Mouse (Mus musculus): ENCODE data around the gene Snapc3. TPM values are rescaled to one million over a fixed set of nuclear protein-coding genes. Genes with fewer than 3 reads are reported as not detected.

Gene Snapc3
- polyA plus RNA-seq, 1 experiment from 2014 or later, result 99.8 TPM

DNA sequence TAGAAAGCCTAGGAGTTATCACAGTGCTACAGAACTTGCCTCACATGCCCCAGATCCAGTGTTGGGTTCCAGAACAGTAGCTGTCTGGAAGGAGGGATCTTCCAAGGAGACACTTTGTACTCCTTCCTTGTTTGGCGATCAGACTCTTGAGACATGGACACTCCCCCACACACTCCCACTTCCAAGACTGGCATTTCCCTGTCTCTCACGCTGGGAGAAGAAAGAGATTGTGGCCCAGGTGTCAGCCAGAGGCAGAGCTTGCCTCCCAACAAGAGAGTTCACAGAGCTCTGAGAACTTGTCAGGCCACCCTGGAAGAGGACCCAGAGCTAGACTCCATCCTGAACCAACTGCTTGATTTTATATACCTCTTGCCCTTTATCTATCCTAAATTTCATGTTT, 27.0 kb upstream of the Snapc3 start:
- no peak for ATAC-seq
- H3K27me3 ChIP-seq (replicated peaks; ENCODE audit: control insufficient read depth, insufficient read depth, low read length), result no peaks in the 10 kb centered on the region
- H3K4me3 ChIP-seq (replicated peaks; ENCODE audit: low read length), result no peak overlapping the region
- no peak overlapping the region for H3K9ac ChIP-seq (replicated peaks; ENCODE audit: low read depth, low read length)
- no peaks in the 10 kb centered on the region for H3K9me3 ChIP-seq (ENCODE audit: control insufficient read depth, low read length)
- H3K36me3 ChIP-seq (ENCODE audit: control insufficient read depth, insufficient read depth), result no peaks in the 10 kb centered on the region
- no peaks in the 10 kb centered on the region; the same call in 1 of the 2 replicates for H3K4me1 ChIP-seq (replicated peaks; ENCODE audit: control insufficient read depth, insufficient read depth, low read length)
- H3K4me2 ChIP-seq (ENCODE audit: low read length), result no peak overlapping the region
- 52% methylated on average over 2 of the region's 2 CpGs for WGBS
- no peak overlapping the region for H3K27ac ChIP-seq (ENCODE audit: low read length)

DNA sequence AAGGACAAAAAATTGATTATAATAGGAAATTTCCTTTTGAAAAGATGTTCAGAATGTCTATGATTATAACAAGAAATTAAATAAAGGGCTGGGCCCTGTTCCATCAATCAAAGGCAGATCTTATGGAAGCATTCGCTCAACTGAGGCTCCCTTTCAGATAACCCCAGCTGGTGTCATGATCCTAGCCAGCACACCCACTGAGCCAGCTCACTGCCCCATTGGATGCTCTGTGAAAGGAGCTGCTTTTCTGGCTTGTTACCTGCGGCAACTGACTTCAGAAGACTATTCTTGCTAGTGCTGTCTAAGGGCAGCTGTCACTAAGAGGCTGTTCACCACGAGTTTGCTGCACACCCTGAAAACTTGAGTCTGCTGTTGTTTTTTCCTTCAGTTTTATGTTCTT, 25.6 kb upstream of the Snapc3 start:
- WGBS, result 14% methylated on average over 3 of the region's 3 CpGs
- H3K4me3 ChIP-seq (replicated peaks; ENCODE audit: low read length), result no peak overlapping the region

DNA sequence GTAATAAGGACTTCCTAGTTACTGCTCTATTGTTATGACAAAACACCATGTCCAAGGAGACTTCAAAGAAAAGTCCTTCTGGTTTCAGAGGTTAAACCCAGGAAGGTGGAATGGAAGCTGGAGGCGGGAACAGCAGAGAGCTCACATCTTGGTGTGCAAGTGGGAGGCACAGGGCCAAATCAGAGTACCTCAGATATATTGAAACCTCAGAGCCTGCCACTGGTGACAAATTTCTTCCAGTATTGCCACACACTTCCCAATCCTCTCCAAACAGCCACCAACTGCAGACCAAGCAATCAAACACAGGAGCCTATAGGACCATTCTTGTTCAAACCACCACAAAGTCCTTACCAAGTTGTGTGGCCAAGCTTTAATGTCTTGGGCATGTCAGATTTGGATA, 23.8 kb upstream of the Snapc3 start:
- no peaks in the 10 kb centered on the region for H3K9me3 ChIP-seq (ENCODE audit: control insufficient read depth, low read length)
- no peaks in the 10 kb centered on the region for H3K27me3 ChIP-seq (replicated peaks; ENCODE audit: control insufficient read depth, insufficient read depth, low read length)
- no peak overlapping the region for H3K4me2 ChIP-seq (ENCODE audit: low read length)
- H3K27ac ChIP-seq (ENCODE audit: low read length), result no peak overlapping the region
- no peaks in the 10 kb centered on the region for H3K36me3 ChIP-seq (ENCODE audit: control insufficient read depth, insufficient read depth)
- no peak overlapping the region for H3K9ac ChIP-seq (replicated peaks; ENCODE audit: low read depth, low read length)
- no peak overlapping the region for H3K4me3 ChIP-seq (replicated peaks; ENCODE audit: low read length)
- WGBS, result 51% methylated on average over 1 of the region's 1 CpGs
- H3K4me1 ChIP-seq (replicated peaks; ENCODE audit: control insufficient read depth, insufficient read depth, low read length), result no peaks in the 10 kb centered on the region; the same call in 1 of the 2 replicates
- ATAC-seq, result no peak

More for the DNA sequence above, 25.6 kb upstream of the Snapc3 start:
- H3K27me3 ChIP-seq (replicated peaks; ENCODE audit: control insufficient read depth, insufficient read depth, low read length), result no peaks in the 10 kb centered on the region
- no peak overlapping the region for H3K4me2 ChIP-seq (ENCODE audit: low read length)
- no peak overlapping the region for H3K9ac ChIP-seq (replicated peaks; ENCODE audit: low read depth, low read length)
- no peaks in the 10 kb centered on the region; the same call in 1 of the 2 replicates for H3K4me1 ChIP-seq (replicated peaks; ENCODE audit: control insufficient read depth, insufficient read depth, low read length)
- H3K27ac ChIP-seq (ENCODE audit: low read length), result no peak overlapping the region
- H3K9me3 ChIP-seq (ENCODE audit: control insufficient read depth, low read length), result no peaks in the 10 kb centered on the region
- no peak for ATAC-seq
- H3K36me3 ChIP-seq (ENCODE audit: control insufficient read depth, insufficient read depth), result no peaks in the 10 kb centered on the region

DNA sequence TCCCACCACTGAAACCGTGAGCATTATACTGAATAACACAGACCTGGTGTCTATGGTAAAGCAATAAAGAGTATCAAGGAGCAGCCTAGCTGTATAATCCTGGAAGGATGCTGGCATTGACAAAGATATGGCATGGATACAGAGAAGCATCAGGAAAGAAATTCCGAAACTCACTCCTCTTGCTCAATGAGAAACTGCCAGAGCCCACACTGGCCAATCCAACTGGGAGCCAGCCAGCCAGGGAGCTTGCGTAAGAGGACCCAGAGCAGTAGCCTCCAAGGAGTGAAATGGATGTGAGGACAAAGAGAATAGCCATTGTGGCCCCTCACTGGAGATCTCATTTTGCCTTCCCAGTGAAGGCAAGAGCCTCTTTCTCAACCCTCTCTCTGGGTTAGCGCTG, 21.2 kb upstream of the Snapc3 start:
- no peak overlapping the region for H3K4me3 ChIP-seq (replicated peaks; ENCODE audit: low read length)
- no peaks in the 10 kb centered on the region; the same call in 1 of the 2 replicates for H3K4me1 ChIP-seq (replicated peaks; ENCODE audit: control insufficient read depth, insufficient read depth, low read length)
- H3K27me3 ChIP-seq (replicated peaks; ENCODE audit: control insufficient read depth, insufficient read depth, low read length), result no peaks in the 10 kb centered on the region
- no peaks in the 10 kb centered on the region for H3K36me3 ChIP-seq (ENCODE audit: control insufficient read depth, insufficient read depth)
- no peak for ATAC-seq
- WGBS, result 86% methylated on average over 4 of the region's 4 CpGs
- H3K9me3 ChIP-seq (ENCODE audit: control insufficient read depth, low read length), result no peaks in the 10 kb centered on the region
- H3K27ac ChIP-seq (ENCODE audit: low read length), result no peak overlapping the region
- H3K4me2 ChIP-seq (ENCODE audit: low read length), result no peak overlapping the region
- no peak overlapping the region for H3K9ac ChIP-seq (replicated peaks; ENCODE audit: low read depth, low read length)

DNA sequence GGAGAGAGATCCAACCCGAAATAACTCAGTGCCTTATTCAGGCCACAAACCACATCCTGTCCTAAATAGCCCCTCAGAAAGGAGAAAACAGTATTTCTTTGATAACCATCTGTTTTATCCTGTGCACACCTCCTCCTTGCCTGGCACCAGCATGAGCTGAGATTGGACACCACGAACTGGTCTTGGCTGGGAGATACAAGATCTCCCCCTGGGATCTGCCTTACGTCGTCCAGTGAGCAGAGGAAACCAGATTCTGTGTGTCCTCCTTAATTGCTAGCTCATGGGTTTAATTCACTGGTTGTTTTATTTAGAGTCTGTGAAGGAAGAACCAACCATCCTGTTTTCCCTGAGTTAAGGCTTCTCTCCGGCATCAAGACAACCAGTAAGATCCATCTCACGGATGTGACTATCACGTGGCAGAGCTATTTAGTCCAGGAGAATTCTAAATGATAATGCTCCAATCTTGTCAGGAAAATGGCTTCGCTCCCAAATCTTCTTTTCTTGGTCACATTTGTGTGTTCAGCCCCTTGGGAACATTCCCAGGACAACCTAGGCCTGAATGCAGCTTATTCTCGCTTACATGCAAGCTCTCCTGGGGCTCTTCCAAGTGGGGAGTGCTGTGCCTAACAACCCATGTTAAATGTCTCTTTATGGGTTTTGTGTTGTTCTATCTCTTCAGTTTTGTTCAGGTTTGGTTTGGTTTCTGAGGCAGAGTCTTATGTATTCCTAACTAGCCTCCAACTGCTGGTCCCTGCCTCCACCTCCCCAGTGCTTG, 20.3 kb upstream of the Snapc3 start:
- ATAC-seq, result no peak
- H3K4me2 ChIP-seq (ENCODE audit: low read length), result no peak overlapping the region
- 66% methylated on average over 9 of the region's 9 CpGs for WGBS
- H3K27ac ChIP-seq (ENCODE audit: low read length), result no peak overlapping the region
- H3K9ac ChIP-seq (replicated peaks; ENCODE audit: low read depth, low read length), result no peak overlapping the region
- H3K36me3 ChIP-seq (ENCODE audit: control insufficient read depth, insufficient read depth), result no peaks in the 10 kb centered on the region
- no peaks in the 10 kb centered on the region for H3K9me3 ChIP-seq (ENCODE audit: control insufficient read depth, low read length)
- H3K4me1 ChIP-seq (replicated peaks; ENCODE audit: control insufficient read depth, insufficient read depth, low read length), result no peaks in the 10 kb centered on the region
- H3K27me3 ChIP-seq (replicated peaks; ENCODE audit: control insufficient read depth, insufficient read depth, low read length), result no peaks in the 10 kb centered on the region
- no peak overlapping the region for H3K4me3 ChIP-seq (replicated peaks; ENCODE audit: low read length)

DNA sequence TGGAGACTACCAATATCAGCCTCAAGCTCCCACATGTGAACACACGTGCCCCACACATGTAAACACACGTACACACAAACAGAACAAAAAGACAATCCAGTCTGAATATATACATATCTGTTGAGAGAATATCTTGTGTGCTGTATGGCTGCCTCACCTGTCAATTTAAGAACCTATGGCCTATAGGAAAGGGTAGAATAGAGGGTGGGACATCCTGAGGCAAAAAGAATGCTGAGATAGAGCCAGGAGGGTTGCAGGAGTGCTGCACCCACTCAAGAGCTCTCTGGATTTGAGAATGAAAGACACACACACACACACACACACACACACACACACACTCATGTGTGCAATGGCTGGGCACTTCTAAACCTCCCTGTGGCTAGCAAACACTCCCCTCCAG, 19.0 kb upstream of the Snapc3 start:
- ATAC-seq, result no peak
- 87% methylated on average over 2 of the region's 2 CpGs for WGBS
- Histone ChIP-seq H3K36me3 (ENCODE audit: control insufficient read depth, insufficient read depth) (no peaks in the 10 kb centered on the region), H3K4me1 (replicated peaks; ENCODE audit: control insufficient read depth, insufficient read depth, low read length) (no peaks in the 10 kb centered on the region), H3K9ac (replicated peaks; ENCODE audit: low read depth, low read length) (no peak overlapping the region), H3K4me3 (replicated peaks; ENCODE audit: low read length) (no peak overlapping the region), H3K27ac (ENCODE audit: low read length) (no peak overlapping the region), H3K27me3 (replicated peaks; ENCODE audit: control insufficient read depth, insufficient read depth, low read length) (no peaks in the 10 kb centered on the region), H3K4me2 (ENCODE audit: low read length) (no peak overlapping the region), H3K9me3 (ENCODE audit: control insufficient read depth, low read length) (0 out of 2 replicates have a peak, but pooled peaks cover 6% of the 10 kb centered on the region)

DNA sequence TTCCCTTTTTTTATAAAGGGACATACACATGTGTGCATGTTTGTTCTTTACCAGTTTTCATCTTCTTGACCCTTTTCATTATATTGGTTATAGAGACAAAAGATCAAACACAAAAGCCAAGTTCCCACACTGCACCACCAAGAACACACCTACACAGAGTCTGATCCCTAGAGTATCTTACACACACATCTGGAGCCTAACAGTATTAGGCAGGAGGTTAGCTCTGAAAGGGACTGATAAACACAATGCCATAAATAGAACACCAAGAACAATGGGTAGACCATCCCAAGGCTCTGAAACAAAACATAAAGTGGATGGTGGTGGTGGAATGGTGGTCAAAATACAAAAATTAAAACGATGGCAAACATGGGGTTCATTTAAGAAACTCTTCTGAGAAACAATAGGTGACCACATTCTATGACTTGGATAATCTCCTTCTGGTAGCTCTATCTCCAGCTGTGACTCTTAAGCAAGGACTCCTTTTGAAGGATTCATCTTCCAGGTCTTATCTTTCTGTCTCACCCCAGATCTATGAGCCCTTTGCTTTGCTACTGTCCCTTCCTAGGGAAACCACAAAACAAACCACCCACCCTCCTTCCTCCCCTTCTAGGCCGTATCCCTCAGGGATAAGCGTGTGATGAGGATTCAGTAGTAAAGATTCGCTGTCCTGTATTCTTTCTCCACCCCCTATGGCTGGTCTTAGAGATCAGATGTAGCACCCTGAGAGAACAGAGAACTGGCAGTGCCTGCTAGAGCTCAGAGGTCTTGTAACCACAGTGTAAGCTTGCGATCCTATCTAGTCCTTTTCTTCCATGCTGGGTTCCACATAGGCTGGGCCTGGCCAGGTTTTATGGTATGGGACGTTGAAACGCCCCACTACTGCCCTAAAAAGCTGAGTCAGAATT, 16.6 kb upstream of the Snapc3 start:
- Histone ChIP-seq H3K27ac (ENCODE audit: low read length) (no peak overlapping the region), H3K4me3 (replicated peaks; ENCODE audit: low read length) (no peak overlapping the region), H3K27me3 (replicated peaks; ENCODE audit: control insufficient read depth, insufficient read depth, low read length) (no peaks in the 10 kb centered on the region), H3K9me3 (ENCODE audit: control insufficient read depth, low read length) (0 out of 2 replicates have a peak, but pooled peaks cover 7% of the 10 kb centered on the region), H3K9ac (replicated peaks; ENCODE audit: low read depth, low read length) (no peak overlapping the region), H3K4me2 (ENCODE audit: low read length) (no peak overlapping the region), H3K4me1 (replicated peaks; ENCODE audit: control insufficient read depth, insufficient read depth, low read length) (no peaks in the 10 kb centered on the region), H3K36me3 (ENCODE audit: control insufficient read depth, insufficient read depth) (no peaks in the 10 kb centered on the region)
- no peak for ATAC-seq
- WGBS, result 84% methylated on average over 7 of the region's 7 CpGs

DNA sequence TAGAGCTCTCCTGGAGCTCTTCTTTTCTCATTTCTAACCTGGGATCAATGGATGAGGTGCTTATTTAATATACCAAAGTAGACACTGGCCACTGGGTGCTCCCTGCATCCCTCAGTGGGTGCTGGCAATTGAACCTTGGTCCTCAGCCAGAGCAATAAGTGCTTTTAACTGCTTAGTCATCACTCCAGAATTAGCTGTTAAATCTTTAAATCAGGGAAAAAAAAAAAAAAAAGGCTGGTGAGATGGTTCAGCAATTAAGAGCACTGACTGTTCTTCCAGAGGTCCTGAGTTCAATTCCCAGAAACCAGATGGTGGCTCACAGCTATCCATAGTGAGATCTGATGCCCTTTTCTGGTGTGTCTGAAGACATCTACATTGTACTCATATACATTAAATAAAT, 15.8 kb upstream of the Snapc3 start:
- Histone ChIP-seq H3K4me1 (replicated peaks; ENCODE audit: control insufficient read depth, insufficient read depth, low read length) (no peaks in the 10 kb centered on the region), H3K27ac (ENCODE audit: low read length) (no peak overlapping the region), H3K4me3 (replicated peaks; ENCODE audit: low read length) (no peak overlapping the region), H3K36me3 (ENCODE audit: control insufficient read depth, insufficient read depth) (no peaks in the 10 kb centered on the region), H3K9me3 (ENCODE audit: control insufficient read depth, low read length) (0 out of 2 replicates have a peak, but pooled peaks cover 7% of the 10 kb centered on the region), H3K9ac (replicated peaks; ENCODE audit: low read depth, low read length) (no peak overlapping the region), H3K4me2 (ENCODE audit: low read length) (no peak overlapping the region), H3K27me3 (replicated peaks; ENCODE audit: control insufficient read depth, insufficient read depth, low read length) (no peaks in the 10 kb centered on the region)
- ATAC-seq, result no peak

DNA sequence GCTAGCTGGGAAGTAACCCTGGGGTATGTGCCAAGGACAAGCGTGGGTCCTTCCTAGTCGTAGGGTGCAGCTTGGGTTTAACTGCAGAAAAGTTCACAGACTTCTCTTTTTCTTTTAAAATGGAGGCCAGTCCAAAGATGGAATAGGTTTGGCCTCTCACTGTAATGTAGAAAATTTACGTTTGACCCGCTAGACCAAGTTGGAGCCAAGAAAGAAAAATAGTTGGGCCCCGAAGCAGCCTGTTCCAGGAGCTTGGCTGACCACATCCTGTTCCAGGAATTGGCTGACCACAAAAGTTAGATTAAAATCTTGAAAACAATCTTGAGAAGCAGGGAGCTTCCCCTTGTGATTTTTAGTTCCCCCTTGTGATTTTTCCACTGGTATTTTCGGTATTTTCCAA, 9.8 kb upstream of the Snapc3 start:
- no peaks in the 10 kb centered on the region for H3K4me1 ChIP-seq (replicated peaks; ENCODE audit: control insufficient read depth, insufficient read depth, low read length)
- H3K36me3 ChIP-seq (ENCODE audit: control insufficient read depth, insufficient read depth), result no peaks in the 10 kb centered on the region
- H3K27ac ChIP-seq (ENCODE audit: low read length), result no peak overlapping the region
- H3K27me3 ChIP-seq (replicated peaks; ENCODE audit: control insufficient read depth, insufficient read depth, low read length), result no peaks in the 10 kb centered on the region
- 93% methylated on average over 6 of the region's 6 CpGs for WGBS
- no peak overlapping the region for H3K4me3 ChIP-seq (replicated peaks; ENCODE audit: low read length)
- no peak overlapping the region for H3K4me2 ChIP-seq (ENCODE audit: low read length)
- no peak for ATAC-seq
- peaks cover 11% of the 10 kb centered on the region; the same call in 1 of the 2 replicates for H3K9me3 ChIP-seq (ENCODE audit: control insufficient read depth, low read length)
- no peak overlapping the region for H3K9ac ChIP-seq (replicated peaks; ENCODE audit: low read depth, low read length)

Data from forebrain, embryonic 16.5 days (tissue).